Mouse (Mus musculus) 3T3-L1 (cell line): ENCODE data around the gene Zbtb25.

Experiments
- DNase-seq: peaks from one replicate; pipeline ENCODE4 v3.0.0-alpha.2; 2015; ENCODE audit warnings: low read depth, low spot score

The Zbtb25 gene

DNA sequence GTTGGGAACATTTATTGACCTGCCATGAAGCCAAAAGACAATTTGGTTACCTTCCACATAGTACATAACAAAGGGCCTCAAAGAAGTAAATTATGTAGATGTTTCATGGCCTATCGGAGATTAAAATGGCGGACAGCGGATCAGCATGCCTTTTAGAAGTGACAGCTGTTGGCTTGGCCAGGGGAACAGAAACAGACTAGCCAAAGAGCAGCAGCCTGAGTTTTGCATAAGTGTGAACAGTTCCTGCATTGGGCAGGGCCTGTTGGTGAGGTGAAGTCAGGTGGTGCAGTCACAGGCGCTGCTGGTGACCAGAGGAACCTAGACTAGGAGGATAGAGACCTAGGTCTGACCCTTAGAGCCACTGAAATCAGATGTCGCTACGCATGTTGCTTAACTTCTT lies 7.7 kb upstream of the Zbtb25 start:
- DNase-seq = no peak

- peak; percentile 55 for DNase-seq
These were observed 7.2 kb upstream of the Zbtb25 start for GRCm38 (mm10) chr12:76376649-76377048.

DNA sequence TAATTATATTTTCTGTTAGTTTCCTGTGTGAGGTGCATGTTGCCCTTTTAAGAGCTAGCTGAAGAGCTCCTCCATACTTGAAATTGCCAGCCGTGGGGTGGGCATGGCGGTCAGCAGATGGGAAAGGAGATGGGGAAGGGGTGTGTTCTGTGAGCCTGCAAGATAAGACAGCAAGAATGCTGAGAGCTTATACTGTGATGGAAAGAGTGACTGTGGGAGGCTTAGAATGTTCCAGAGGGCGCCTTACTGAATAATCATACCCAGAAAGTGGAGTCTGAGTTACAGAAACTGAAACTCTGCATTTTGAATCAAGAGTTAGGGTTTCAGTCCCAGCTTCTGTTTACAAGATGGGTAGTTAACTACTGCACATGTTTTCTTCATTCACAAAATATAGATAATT lies 6.1 kb upstream of the Zbtb25 start:
- DNase-seq = no peak

- no peak for DNase-seq
These were observed 5.5 kb upstream of the Zbtb25 start for GRCm38 (mm10) chr12:76374911-76375310.

GRCm38 (mm10) chr12:76373991-76374390 lies 4.6 kb upstream of the Zbtb25 start:
- DNase-seq = no peak

- peak; percentile 59 for DNase-seq
These were observed 3.7 kb upstream of the Zbtb25 start for GRCm38 (mm10) chr12:76372881-76373818.

GRCm38 (mm10) chr12:76372046-76372445 lies 2.6 kb upstream of the Zbtb25 start:
- DNase-seq = peak; percentile 35

- peak; percentile 77 for DNase-seq
These were observed 1.6 kb upstream of the Zbtb25 start for GRCm38 (mm10) chr12:76370831-76371571.

DNA sequence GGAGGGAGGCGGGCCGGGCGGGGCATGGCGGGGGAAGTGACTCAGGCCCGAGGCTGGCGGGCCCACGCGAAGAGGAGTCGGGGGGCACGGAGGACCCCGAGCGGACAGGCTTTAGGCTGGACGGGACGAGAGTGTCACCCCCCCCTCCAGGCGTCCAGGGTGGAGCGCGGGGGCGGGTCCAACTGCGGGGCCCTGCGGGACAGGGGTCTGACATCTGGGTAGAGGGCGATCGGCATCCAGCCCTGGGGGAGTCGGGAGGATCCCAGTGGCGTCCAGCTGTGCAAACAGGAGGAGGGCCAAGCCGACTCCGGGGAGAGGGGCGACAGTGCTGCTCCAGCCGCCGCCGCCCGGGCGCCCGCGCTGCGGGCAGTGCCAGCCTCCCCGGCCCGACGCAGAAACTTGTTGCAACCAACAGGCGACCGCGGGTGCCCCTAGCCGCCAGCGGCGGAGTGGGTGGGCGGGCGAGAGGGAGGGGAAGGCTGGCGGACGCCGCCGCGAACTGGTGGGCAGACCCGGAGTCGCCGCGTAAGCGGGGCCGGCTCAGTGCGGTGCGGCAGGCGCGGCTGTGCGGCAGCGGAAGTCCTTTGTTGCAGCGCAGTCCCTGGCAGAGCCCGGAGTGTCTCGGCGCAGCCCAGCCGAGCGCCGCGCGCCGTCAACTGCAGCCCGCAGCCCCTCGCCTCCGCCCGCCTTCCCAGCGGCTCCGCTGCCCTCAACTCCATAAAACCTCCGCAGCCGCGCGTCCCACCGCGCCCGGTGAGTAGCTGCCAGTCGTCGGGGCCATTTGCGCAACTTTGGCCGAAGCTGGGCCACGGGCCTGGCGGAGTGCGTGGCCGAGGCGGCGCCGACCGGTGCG lies 802 bp upstream of the Zbtb25 start, which contains the start of gene Zbtb1:
Gene Zbtb1 (plus strand): TSS at position 289 of the 853 bp plus-strand sequence.
- peak; percentile 71 for DNase-seq

GRCm38 (mm10) chr12:76368790-76369205 lies 604 bp downstream of the Zbtb25 start:
- DNase-seq = peak; percentile 61

GRCm38 (mm10) chr12:76368201-76368789 lies 1.1 kb downstream of the Zbtb25 start:
- peak; percentile 51 for DNase-seq

DNA sequence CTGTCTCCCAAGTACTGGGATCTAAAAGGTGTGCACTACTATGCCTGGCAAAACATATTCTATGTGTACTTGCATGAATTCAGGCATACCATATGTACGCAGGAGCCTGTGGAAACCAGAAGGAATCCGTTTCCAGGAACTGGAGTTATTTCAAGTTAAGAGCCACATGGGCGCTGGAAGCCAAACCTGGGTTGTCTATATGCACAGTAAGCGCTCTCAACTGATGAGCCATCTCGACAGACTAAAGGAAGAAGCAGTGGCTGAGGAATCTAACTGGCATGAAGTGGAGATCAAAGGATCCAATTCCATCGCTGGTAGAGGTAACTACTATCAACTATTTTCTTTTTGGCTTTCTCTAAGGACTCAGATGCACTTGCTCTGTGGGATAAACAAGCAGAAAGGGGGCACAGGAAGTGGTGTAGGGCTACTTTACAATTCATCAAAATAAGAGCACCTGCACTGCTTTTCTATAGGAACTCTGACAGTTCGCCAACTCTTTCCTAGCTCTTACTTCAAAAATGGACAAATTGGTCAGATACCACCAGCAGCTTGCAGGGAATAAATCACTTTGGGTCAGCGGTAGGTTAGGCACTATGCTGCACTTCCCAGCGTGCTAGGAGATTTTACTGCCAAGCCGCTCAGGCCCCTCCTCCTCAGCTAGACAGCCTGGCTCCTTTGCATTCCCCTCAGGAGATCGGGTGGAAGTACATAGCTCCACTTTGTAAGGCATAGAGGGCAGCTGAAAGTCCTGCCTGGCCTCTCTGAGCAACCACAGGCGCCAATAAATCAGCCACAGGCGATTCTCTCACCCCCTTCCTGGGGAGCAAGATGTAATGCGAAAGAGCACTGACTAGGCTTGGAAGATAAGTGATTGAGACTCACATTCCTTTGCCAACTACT lies 2.1 kb downstream of the Zbtb25 start:
- DNase-seq = peak; percentile 83

GRCm38 (mm10) chr12:76366276-76366675 lies 3.1 kb downstream of the Zbtb25 start:
- DNase-seq = no peak

DNA sequence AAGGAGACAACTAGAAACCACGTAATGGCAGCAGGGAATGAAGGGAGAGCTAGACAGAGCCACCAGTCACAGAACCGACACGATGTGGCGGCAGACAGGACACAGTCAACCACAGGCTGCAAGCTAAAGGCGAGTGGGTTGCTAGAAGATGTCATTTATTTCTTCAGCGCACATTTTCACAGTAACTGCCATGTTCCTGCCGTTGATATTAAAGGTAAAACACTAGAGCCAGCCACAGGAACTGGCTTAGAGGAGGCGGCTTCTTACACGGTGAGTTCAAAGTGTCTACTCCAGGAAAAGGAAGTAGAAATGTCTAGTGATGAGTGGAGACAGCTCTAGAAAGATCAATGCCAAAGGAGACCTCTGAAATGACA lies 7.1 kb downstream of the Zbtb25 start:
- no peak for DNase-seq

GRCm38 (mm10) chr12:76361405-76362302 lies 7.7 kb downstream of the Zbtb25 start:
- no peak for DNase-seq

GRCm38 (mm10) chr12:76360868-76361267 lies 8.5 kb downstream of the Zbtb25 start:
- no peak for DNase-seq

DNA sequence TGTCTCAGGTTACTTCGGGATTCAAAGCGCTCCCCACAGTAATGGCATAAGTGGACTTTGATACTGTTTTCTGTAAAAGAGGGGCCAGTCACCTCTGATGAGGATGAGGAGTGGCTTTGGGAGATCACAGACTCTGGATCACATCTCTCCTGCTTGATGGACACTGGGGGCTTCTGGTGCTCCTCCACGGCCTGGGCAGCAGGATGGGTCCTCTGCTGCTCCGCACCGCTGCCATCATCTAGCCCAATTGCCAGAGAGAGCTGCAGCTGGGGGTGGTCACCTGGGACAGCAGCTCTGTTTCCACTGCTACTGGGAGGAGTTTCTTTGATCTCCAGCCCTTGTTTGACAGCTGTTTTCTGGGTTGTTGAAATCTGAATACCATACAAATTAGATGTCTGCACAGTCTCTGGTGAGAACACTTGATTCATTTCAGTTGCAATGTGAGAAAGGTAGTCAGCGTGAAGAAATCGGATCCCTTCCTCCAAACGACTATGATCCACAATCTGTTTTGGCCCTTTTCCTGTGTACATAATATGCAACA lies 19.7 kb downstream of the Zbtb25 start:
- no peak for DNase-seq

- peak; percentile 63 for DNase-seq
These were observed 23.5 kb downstream of the Zbtb25 start for GRCm38 (mm10) chr12:76345759-76346455.
